Mouse (Mus musculus) intestine, postnatal 0 days (tissue): ENCODE data around the gene Zbtb5. TPM values are rescaled to one million over a fixed set of nuclear protein-coding genes. Genes with fewer than 3 reads are reported as not detected.
"Not testable (repeated sequence)": the region's sequence is repeated elsewhere in the genome, so short reads cannot be mapped to it uniquely, and the experiment has no call there.

Experiments used
- ATAC-seq: fragments of 200-750 bp; cut with Nextera tagmentation; 2 replicates; pipeline ENCODE4 v1.8.0; 2017; ENCODE audit warnings: mild to moderate bottlenecking, moderate TSS enrichment, moderate library complexity
- H3K27ac ChIP-seq: fragments of 300-500 bp; sonication (generic); 2 replicates; pipeline ENCODE4 v1.5.1; 2014; ENCODE audit warnings: mild to moderate bottlenecking, low read depth, low read length, moderate library complexity
- H3K27me3 ChIP-seq: fragments of 300-500 bp; sonication (generic); replicated peaks from 2 replicates; pipeline ENCODE4 v1.6.1; 2014; ENCODE audit warnings: low read length, mixed read lengths; ENCODE audit not compliant: control insufficient read depth, insufficient read depth
- H3K36me3 ChIP-seq: fragments of 300-500 bp; sonication (generic); 2 replicates; pipeline ENCODE4 v1.6.1; 2014; ENCODE audit warnings: mild to moderate bottlenecking, moderate library complexity; ENCODE audit not compliant: control insufficient read depth, insufficient read depth
- H3K4me1 ChIP-seq: fragments of 300-500 bp; sonication (generic); replicated peaks from 2 replicates; pipeline ENCODE4 v1.6.1; 2014; ENCODE audit warnings: antibody characterized with exemption, low read length, mixed read lengths; ENCODE audit not compliant: control insufficient read depth, insufficient read depth
- H3K4me2 ChIP-seq: fragments of 300-500 bp; sonication (generic); replicated peaks from 2 replicates; pipeline ENCODE4 v1.6.1; 2014; ENCODE audit warnings: low read depth, mild to moderate bottlenecking, moderate library complexity
- H3K4me3 ChIP-seq: fragments of 300-500 bp; sonication (generic); 2 replicates; pipeline ENCODE4 v1.5.1; 2014; ENCODE audit warnings: low read depth, low read length
- H3K9ac ChIP-seq: fragments of 300-500 bp; sonication (generic); 2 replicates; pipeline ENCODE4 v1.6.1; 2014; ENCODE audit warnings: mild to moderate bottlenecking, low read depth, low read length
- H3K9me3 ChIP-seq: fragments of 300-500 bp; sonication (generic); 2 replicates; pipeline ENCODE4 v1.6.1; 2016; ENCODE audit warnings: mixed run types; ENCODE audit not compliant: control insufficient read depth
- CTCF ChIP-seq: sonication (generic); IDR thresholded peaks from 2 replicates; pipeline ENCODE4 v1.5.1; 2016; ENCODE audit warnings: low read depth, mild to moderate bottlenecking, control low read depth, antibody characterized with exemption, moderate library complexity
- WGBS: fragments of 180-500 bp; shearing (Covaris S2); extraction: QIAGEN DNeasy Blood & Tissue Kit; methylation state at CpG from one replicate; pipeline ENCODE4 v1.1.7; 2014; 5-methylcytosine and 5-hydroxymethylcytosine counted together
- polyA plus RNA-seq: library from polyadenylated mRNA; unstranded; fragments of >200 nt; fragmentation: Nextera tagmentation; extraction: Ambion mirVana; gene quantifications from 2 replicates; pipeline ENCODE4 v1.2.1, GENCODE M21; 2015

Gene Zbtb5
- polyA plus RNA-seq, 1 experiment from 2014 or later = 8.5 TPM

GRCm38 (mm10) chr4:45040795-45041194 is 28.6 kb upstream of the Zbtb5 start:
- no peak for TF ChIP-seq CTCF
- peaks cover 7% of the 10 kb centered on the region; the same call in 1 of the 2 replicates for H3K36me3 ChIP-seq
- H3K4me1 ChIP-seq = no peaks in the 10 kb centered on the region
- no peak overlapping the region for H3K4me3 ChIP-seq
- H3K4me2 ChIP-seq = no peak overlapping the region
- H3K27ac ChIP-seq = no peak overlapping the region
- H3K9ac ChIP-seq = no peak overlapping the region
- no peaks in the 10 kb centered on the region for H3K27me3 ChIP-seq
- 50% methylated on average over 7 of the region's 7 CpGs for WGBS
- ATAC-seq = no peak
- no peaks in the 10 kb centered on the region for H3K9me3 ChIP-seq

GRCm38 (mm10) chr4:45039546-45039945 is 27.3 kb upstream of the Zbtb5 start:
- not testable (repeated sequence) for H3K4me3 ChIP-seq

DNA sequence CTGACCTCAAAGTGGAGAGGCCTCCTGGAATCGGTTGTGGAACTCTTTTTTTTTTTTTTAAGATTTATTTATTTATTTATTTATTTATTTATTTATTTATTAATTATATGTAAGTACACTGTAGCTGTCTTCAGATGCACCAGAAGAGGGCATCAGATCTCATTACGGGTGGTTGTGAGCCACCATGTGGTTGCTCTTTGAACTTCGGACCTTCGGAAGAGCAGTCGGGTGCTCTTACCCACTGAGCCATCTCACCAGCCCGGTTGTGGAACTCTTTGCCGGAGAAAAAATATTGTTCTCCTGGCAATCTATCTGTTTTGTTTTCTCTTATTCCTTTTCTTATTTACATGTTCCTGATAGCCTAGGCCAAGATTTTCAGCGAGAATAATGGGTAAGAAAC is 26.7 kb upstream of the Zbtb5 start:
- WGBS = 62% methylated on average over 8 of the region's 8 CpGs
- H3K4me2 ChIP-seq, H3K4me3 ChIP-seq, H3K36me3 ChIP-seq, H3K27me3 ChIP-seq, H3K27ac ChIP-seq, H3K9me3 ChIP-seq, ATAC-seq, H3K9ac ChIP-seq, H3K4me1 ChIP-seq: not testable (repeated sequence)
- peak; percentile 44 for TF ChIP-seq CTCF

More at GRCm38 (mm10) chr4:45039546-45039945, 27.3 kb upstream of the Zbtb5 start:
- not testable (repeated sequence) for ATAC-seq, H3K36me3 ChIP-seq, H3K27me3 ChIP-seq, H3K4me2 ChIP-seq, H3K27ac ChIP-seq, H3K9me3 ChIP-seq, H3K9ac ChIP-seq, H3K4me1 ChIP-seq
- WGBS = 93% methylated on average over 7 of the region's 7 CpGs

DNA sequence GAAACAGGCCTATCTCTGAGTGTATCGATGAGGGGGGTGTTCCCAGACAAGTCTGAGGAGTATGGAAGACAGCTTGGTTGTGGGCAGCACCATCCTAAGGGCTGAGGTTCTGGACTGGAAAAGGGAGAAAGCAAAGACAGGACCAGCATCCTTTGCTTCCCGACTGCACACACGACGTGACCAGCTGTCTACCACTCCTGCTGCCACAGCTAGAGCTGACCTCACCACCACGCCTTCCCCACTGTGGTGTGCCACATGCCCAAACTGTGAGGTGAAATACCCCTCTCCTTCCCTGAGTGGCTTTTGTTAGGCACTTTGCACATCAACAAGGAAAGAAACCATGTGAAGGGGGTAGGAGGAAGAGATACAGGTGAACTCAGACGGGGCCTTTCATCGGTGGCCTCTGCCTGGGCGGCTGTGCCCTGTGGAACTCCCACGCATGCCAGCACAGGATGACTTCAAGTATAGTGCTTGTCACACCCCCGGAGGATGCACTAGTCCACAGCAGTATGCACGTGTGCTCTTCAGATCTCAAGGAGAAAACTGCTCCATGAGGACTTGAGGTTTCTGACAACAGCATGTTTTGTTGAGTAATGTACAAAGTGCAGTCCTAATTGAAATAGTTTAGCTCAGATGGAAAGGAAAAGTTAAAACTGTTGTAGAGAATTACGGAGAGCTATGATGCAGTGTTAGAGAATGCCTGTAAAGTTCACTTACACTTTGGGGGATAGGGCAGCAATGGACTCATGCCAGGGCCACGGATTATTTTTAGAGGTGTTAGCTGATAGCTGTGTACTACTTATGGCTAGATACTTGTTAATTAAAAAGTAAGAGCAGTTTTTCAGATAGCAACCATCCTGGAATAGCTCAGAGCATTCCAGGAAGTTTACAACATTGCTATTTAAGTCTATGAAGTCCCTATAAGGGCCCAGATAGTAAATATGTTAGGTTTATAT is 25.5 kb upstream of the Zbtb5 start:
- Histone ChIP-seq H3K9ac (no peak overlapping the region), H3K36me3 (peaks cover 13% of the 10 kb centered on the region; the same call in 1 of the 2 replicates), H3K9me3 (no peaks in the 10 kb centered on the region), H3K4me2 (no peak overlapping the region), H3K27ac (no peak overlapping the region), H3K4me1 (no peaks in the 10 kb centered on the region), H3K4me3 (no peak overlapping the region), H3K27me3 (no peaks in the 10 kb centered on the region)
- no peak for ATAC-seq
- 92% methylated on average over 13 of the region's 13 CpGs for WGBS
- TF ChIP-seq CTCF = no peak

GRCm38 (mm10) chr4:45036571-45036970 is 24.4 kb upstream of the Zbtb5 start:
- H3K4me3 ChIP-seq = no peak overlapping the region
- H3K9ac ChIP-seq = no peak overlapping the region
- no peak for TF ChIP-seq CTCF
- H3K4me2 ChIP-seq = no peak overlapping the region
- WGBS = 92% methylated on average over 5 of the region's 5 CpGs
- ATAC-seq = no peak
- no peaks in the 10 kb centered on the region for H3K9me3 ChIP-seq
- H3K36me3 ChIP-seq = peaks cover 24% of the 10 kb centered on the region; the same call in 1 of the 2 replicates
- H3K27ac ChIP-seq = no peak overlapping the region
- no peaks in the 10 kb centered on the region for H3K4me1 ChIP-seq
- no peaks in the 10 kb centered on the region for H3K27me3 ChIP-seq

- H3K4me2 ChIP-seq = no peak overlapping the region
- no peak for ATAC-seq
- no peak overlapping the region for H3K9ac ChIP-seq
- TF ChIP-seq CTCF = no peak
- no peak overlapping the region for H3K4me3 ChIP-seq
- no peak overlapping the region for H3K27ac ChIP-seq
- no peaks in the 10 kb centered on the region for H3K27me3 ChIP-seq
- peaks cover 25% of the 10 kb centered on the region; the same call in 1 of the 2 replicates for H3K36me3 ChIP-seq
- 89% methylated on average over 10 of the region's 10 CpGs for WGBS
- no peaks in the 10 kb centered on the region for H3K9me3 ChIP-seq
- H3K4me1 ChIP-seq = no peaks in the 10 kb centered on the region
Observed at GRCm38 (mm10) chr4:45036048-45036447, 23.8 kb upstream of the Zbtb5 start.
